Mouse (Mus musculus) heart, adult 11 months (tissue): ENCODE results near the gene Tmem45b.

Source experiments
- DNase-seq: peaks from one replicate; pipeline ENCODE4 v3.0.0; 2022

Gene Tmem45b

GRCm38 (mm10) chr9:31400441-31400840, 63.8 kb downstream of the Tmem45b start:
- DNase-seq: peak; percentile 87

- no peak for DNase-seq
Observed at GRCm38 (mm10) chr9:31387206-31387605, 77.1 kb downstream of the Tmem45b start.

GRCm38 (mm10) chr9:31386368-31387180, 77.7 kb downstream of the Tmem45b start:
- no peak for DNase-seq

GRCm38 (mm10) chr9:31385947-31386354, 78.3 kb downstream of the Tmem45b start, which contains the start of gene Nfrkb:
Gene Nfrkb (plus strand): TSS chr9:31386192.
- peak; percentile 99 for DNase-seq

- no peak for DNase-seq
Observed at GRCm38 (mm10) chr9:31385500-31385869, 78.8 kb downstream of the Tmem45b start.

GRCm38 (mm10) chr9:31384786-31385499, 79.3 kb downstream of the Tmem45b start:
- no peak for DNase-seq

- no peak for DNase-seq
Observed at GRCm38 (mm10) chr9:31376661-31377060, 87.6 kb downstream of the Tmem45b start.
